13 mouse cellular contexts compared by ENCODE assay signal in genomic region chr1:120112251-120113187, GRCm38 (mm10). TPM values are rescaled to one million over a fixed set of nuclear protein-coding genes. Genes with fewer than 3 reads are reported as not detected.
A peak's percentile ranks its signal among the peaks of the same experiment; 100 is the strongest.
DNase-seq lines count a peak whose midpoint lies in the region; ATAC-seq and TF ChIP-seq lines count a peak whose summit lies in the region.
"Had no signal": no experiment of that assay in that cellular context is flagged by ENCODE, and none has a peak within 500 bp of the region (broad histone marks: within the 10 kb centered on the region; RNA-seq: fewer than 3 reads in every experiment).

No protein-coding gene starts in this region.

- DNase-seq in hindbrain, embryonic 11.5 days (ENCODE audit: low spot score) = no peak
- no peak for DNase-seq in G1E (ENCODE audit: low spot score)
- DNase-seq in liver, embryonic 14.5 days (ENCODE audit: low read depth in 3 of 3, low spot score in 3 of 3) = no peak
- DNase-seq in lung, postnatal 14 days = no peak
- DNase-seq in spleen, postnatal 14 days (ENCODE audit: low spot score in 2 of 2) = no peak
- no peak for DNase-seq in kidney, postnatal 25 days
- DNase-seq: gastrocnemius, postnatal 10 days; left cerebral cortex, postnatal 4 days; lung, postnatal 36 days; right cerebral cortex, postnatal 4 days had no signal

- ATAC-seq in hindbrain, embryonic 13.5 days (ENCODE audit: low FRiP score) = no peak
- no peak for ATAC-seq in hindbrain, embryonic 11.5 days (ENCODE audit: low FRiP score)
- peak; percentile 46 for ATAC-seq in G1E (ENCODE audit: extremely low read depth, insufficient number of reproducible peaks, low FRiP score, poor library complexity, severe bottlenecking)
- peak; percentile 78 for ATAC-seq in common myeloid progenitor, adult 5-6 weeks (replicated peaks; ENCODE audit: low read depth, poor library complexity, severe bottlenecking)
- ATAC-seq in liver, embryonic 14.5 days (ENCODE audit: insufficient read depth) = peak; percentile 19; the same call in 1 of the 2 replicates
- ATAC-seq: inflammation-experienced regulatory T-cells, adult 6 months had no signal

- 92% methylated on average over 12 of the region's 12 CpGs for WGBS in hindbrain, embryonic 13.5 days
- 89% methylated on average over 12 of the region's 12 CpGs for WGBS in hindbrain, embryonic 11.5 days
- WGBS in liver, embryonic 14.5 days (ENCODE audit: insufficient replicate concordance) = 38% methylated on average over 12 of the region's 12 CpGs

- TF ChIP-seq EP300 in liver, embryonic 14.5 days (IDR thresholded peaks at IDR 0.05; ENCODE audit: low read depth) = no peak

- peak overlapping the region; percentile 35; the same call in 1 of the 2 replicates for H3K9ac ChIP-seq in hindbrain, embryonic 13.5 days
- no peak overlapping the region for H3K9ac ChIP-seq in hindbrain, embryonic 11.5 days (ENCODE audit: low read depth, low read length)
- H3K9ac ChIP-seq in liver, embryonic 14.5 days (replicated peaks) = no peak overlapping the region

- no peak for TF ChIP-seq CTCF in G1E (IDR thresholded peaks at IDR 0.05; ENCODE audit: low read depth, low read length)
- TF ChIP-seq CTCF in liver, embryonic 14.5 days (IDR thresholded peaks at IDR 0.05; ENCODE audit: low read depth) = no peak

- peak overlapping the region; percentile 30; the same call in 1 of the 2 replicates for H3K27ac ChIP-seq in hindbrain, embryonic 13.5 days
- H3K27ac ChIP-seq in hindbrain, embryonic 11.5 days (ENCODE audit: low read depth, low read length) = no peak overlapping the region
- no peak overlapping the region for H3K27ac ChIP-seq in liver, embryonic 14.5 days

- peaks cover 48% of the 10 kb centered on the region for H3K36me3 ChIP-seq in hindbrain, embryonic 13.5 days
- peaks cover 24% of the 10 kb centered on the region for H3K36me3 ChIP-seq in hindbrain, embryonic 11.5 days (ENCODE audit: control insufficient read depth, insufficient read depth, low read length)
- peaks cover 68% of the 10 kb centered on the region for H3K36me3 ChIP-seq in G1E (replicated peaks)
- H3K36me3 ChIP-seq in liver, embryonic 14.5 days (replicated peaks; ENCODE audit: control insufficient read depth, insufficient read depth, low read depth) = peaks cover 20% of the 10 kb centered on the region

- no peak overlapping the region for H3K4me2 ChIP-seq in hindbrain, embryonic 13.5 days
- H3K4me2 ChIP-seq in hindbrain, embryonic 11.5 days (replicated peaks; ENCODE audit: low read depth, low read length) = no peak overlapping the region
- no peak overlapping the region for H3K4me2 ChIP-seq in liver, embryonic 14.5 days (ENCODE audit: low read depth)

- no peaks in the 10 kb centered on the region for H3K27me3 ChIP-seq in hindbrain, embryonic 13.5 days
- no peaks in the 10 kb centered on the region for H3K27me3 ChIP-seq in hindbrain, embryonic 11.5 days (ENCODE audit: control insufficient read depth, insufficient read depth, low read length)
- H3K27me3 ChIP-seq in G1E (ENCODE audit: insufficient read depth, low read length) = no peaks in the 10 kb centered on the region; the same call in 1 of the 2 replicates
- no peaks in the 10 kb centered on the region for H3K27me3 ChIP-seq in liver, embryonic 14.5 days (ENCODE audit: control insufficient read depth, insufficient read depth, low read length)

- H3K4me1 ChIP-seq in hindbrain, embryonic 13.5 days (replicated peaks) = peaks cover 17% of the 10 kb centered on the region
- H3K4me1 ChIP-seq in hindbrain, embryonic 11.5 days (replicated peaks; ENCODE audit: control insufficient read depth, insufficient read depth, low read length) = no peaks in the 10 kb centered on the region
- H3K4me1 ChIP-seq in G1E (ENCODE audit: insufficient read depth, low read depth, low read length) = peaks cover 19% of the 10 kb centered on the region
- H3K4me1 ChIP-seq in liver, embryonic 14.5 days (replicated peaks; ENCODE audit: control insufficient read depth in 2 of 2, insufficient read depth in 2 of 2, low read length in 1 of 2) = peaks cover 0 to 3% of the 10 kb centered on the region in 2 experiments; a peak in 2 of 4 replicates

- H3K9me3 ChIP-seq in hindbrain, embryonic 13.5 days = no peaks in the 10 kb centered on the region
- 0 out of 2 replicates have a peak, but pooled peaks cover 4% of the 10 kb centered on the region for H3K9me3 ChIP-seq in hindbrain, embryonic 11.5 days (ENCODE audit: control insufficient read depth, low read length)
- H3K9me3 ChIP-seq in G1E (replicated peaks) = peaks cover 17% of the 10 kb centered on the region
- H3K9me3 ChIP-seq in liver, embryonic 14.5 days (ENCODE audit: control insufficient read depth, low read length) = no peaks in the 10 kb centered on the region; the same call in 1 of the 2 replicates

- H3K4me3 ChIP-seq in hindbrain, embryonic 13.5 days = no peak overlapping the region
- no peak overlapping the region for H3K4me3 ChIP-seq in hindbrain, embryonic 11.5 days (ENCODE audit: low read depth, low read length)
- no peak overlapping the region for H3K4me3 ChIP-seq in G1E (ENCODE audit: low read depth, low read length)
- H3K4me3 ChIP-seq in liver, embryonic 14.5 days (ENCODE audit: insufficient read depth in 1 of 2, low read depth in 2 of 2, low read length in 2 of 2) = no peak overlapping the region

RNA-seq across cellular contexts. Expression of gene Dbi, which starts 8.4 kb away (rescaled TPM):
- 1,104 and 1,361 TPM in 2 replicates for polyA plus RNA-seq in hindbrain, embryonic 13.5 days (2015; fragmentation: Nextera tagmentation; extraction: Ambion mirVana)
- 642 and 669 TPM in 2 replicates for polyA plus RNA-seq in hindbrain, embryonic 11.5 days (2014; fragmentation: Nextera tagmentation; extraction: Ambion mirVana)
- total RNA-seq in G1E (2014; fragmentation: Nextera tagmentation) (118 and 130 TPM in 2 replicates), G1E (2017) (625 and 652 TPM in 2 replicates)
- polyA plus RNA-seq in G1E (2012) = 13.3 and 14.5 TPM in 2 replicates
- 294 and 313 TPM in 2 replicates for total RNA-seq in common myeloid progenitor, adult 5-6 weeks (2017)
- polyA plus RNA-seq in liver, embryonic 14.5 days (2012; rRNA removed) = 208 and 340 TPM in 2 replicates
- polyA plus RNA-seq in liver, embryonic 14.5 days (2014; fragmentation: Nextera tagmentation; extraction: Ambion mirVana) = 633 and 662 TPM in 2 replicates

RNA-seq across cellular contexts. Expression of gene 3110009E18Rik, which starts 8.5 kb away (rescaled TPM):
- polyA plus RNA-seq in hindbrain, embryonic 13.5 days (2015; fragmentation: Nextera tagmentation; extraction: Ambion mirVana) = 20.1 and 21.6 TPM in 2 replicates
- 21.9 and 26.1 TPM in 2 replicates for polyA plus RNA-seq in hindbrain, embryonic 11.5 days (2014; fragmentation: Nextera tagmentation; extraction: Ambion mirVana)
- total RNA-seq in G1E (2014; fragmentation: Nextera tagmentation) (15.5 and 24.9 TPM in 2 replicates), G1E (2017) (15.0 and 16.1 TPM in 2 replicates)
- polyA plus RNA-seq in G1E (2012) = 4.1 and 7.5 TPM in 2 replicates
- total RNA-seq in common myeloid progenitor, adult 5-6 weeks (2017) = 4.1 and 12.9 TPM in 2 replicates
- 1.9 and 3.5 TPM in 2 replicates for polyA plus RNA-seq in liver, embryonic 14.5 days (2012; rRNA removed)
- 9.6 and 10.4 TPM in 2 replicates for polyA plus RNA-seq in liver, embryonic 14.5 days (2014; fragmentation: Nextera tagmentation; extraction: Ambion mirVana)

RNA-seq across cellular contexts. Expression of gene Tmem37, which starts 38.6 kb away (rescaled TPM):
- polyA plus RNA-seq in hindbrain, embryonic 13.5 days (2015; fragmentation: Nextera tagmentation; extraction: Ambion mirVana) = 7.9 and 8.0 TPM in 2 replicates
- 8.8 and 10.6 TPM in 2 replicates for polyA plus RNA-seq in hindbrain, embryonic 11.5 days (2014; fragmentation: Nextera tagmentation; extraction: Ambion mirVana)
- total RNA-seq in G1E (2014; fragmentation: Nextera tagmentation) (not detected in 2 replicates), G1E (2017) (0.22 and 0.23 TPM in 2 replicates)
- not detected in 2 replicates for polyA plus RNA-seq in G1E (2012)
- 0.78 and 0.87 TPM in 2 replicates for total RNA-seq in common myeloid progenitor, adult 5-6 weeks (2017)
- polyA plus RNA-seq in liver, embryonic 14.5 days (2012; rRNA removed) = 31.1 and 39.5 TPM in 2 replicates
- 73.9 and 75.7 TPM in 2 replicates for polyA plus RNA-seq in liver, embryonic 14.5 days (2014; fragmentation: Nextera tagmentation; extraction: Ambion mirVana)

Comparison
In these comparisons a context has a peak if more than half of its experiments do, and no peak if none do; other contexts are left out.
1. ATAC-seq: peak in G1E (single experiment), common myeloid progenitor, adult 5-6 weeks (single experiment) and liver, embryonic 14.5 days (single experiment); none in hindbrain, embryonic 13.5 days (single experiment) and hindbrain, embryonic 11.5 days (single experiment).
2. RNA of gene Dbi, which starts 8.4 kb away (polyA plus RNA-seq): 1,104 to 1,361 TPM in hindbrain, embryonic 13.5 days, 208 to 662 TPM in liver, embryonic 14.5 days and 642 to 669 TPM in hindbrain, embryonic 11.5 days; 13.3 to 14.5 TPM in G1E; every median in the first group is over 10 times any median in the second.